Mouse (Mus musculus) intestine, postnatal 0 days (tissue): ENCODE data around the gene Arhgap45. TPM values are rescaled to one million over a fixed set of nuclear protein-coding genes. Genes with fewer than 3 reads are reported as not detected.
A peak's percentile ranks its signal among the peaks of the same experiment; 100 is the strongest.

ENCODE experiments used
- ATAC-seq: fragments of 200-750 bp; cut with Nextera tagmentation; 2 replicates; pipeline ENCODE4 v1.8.0; 2017; ENCODE audit warnings: mild to moderate bottlenecking, moderate TSS enrichment, moderate library complexity
- H3K27ac ChIP-seq: fragments of 300-500 bp; sonication (generic); 2 replicates; pipeline ENCODE4 v1.5.1; 2014; ENCODE audit warnings: mild to moderate bottlenecking, low read depth, low read length, moderate library complexity
- H3K27me3 ChIP-seq: fragments of 300-500 bp; sonication (generic); replicated peaks from 2 replicates; pipeline ENCODE4 v1.6.1; 2014; ENCODE audit warnings: low read length, mixed read lengths; ENCODE audit not compliant: control insufficient read depth, insufficient read depth
- H3K36me3 ChIP-seq: fragments of 300-500 bp; sonication (generic); 2 replicates; pipeline ENCODE4 v1.6.1; 2014; ENCODE audit warnings: mild to moderate bottlenecking, moderate library complexity; ENCODE audit not compliant: control insufficient read depth, insufficient read depth
- H3K4me1 ChIP-seq: fragments of 300-500 bp; sonication (generic); replicated peaks from 2 replicates; pipeline ENCODE4 v1.6.1; 2014; ENCODE audit warnings: antibody characterized with exemption, low read length, mixed read lengths; ENCODE audit not compliant: control insufficient read depth, insufficient read depth
- H3K4me2 ChIP-seq: fragments of 300-500 bp; sonication (generic); replicated peaks from 2 replicates; pipeline ENCODE4 v1.6.1; 2014; ENCODE audit warnings: low read depth, mild to moderate bottlenecking, moderate library complexity
- H3K4me3 ChIP-seq: fragments of 300-500 bp; sonication (generic); 2 replicates; pipeline ENCODE4 v1.5.1; 2014; ENCODE audit warnings: low read depth, low read length
- H3K9ac ChIP-seq: fragments of 300-500 bp; sonication (generic); 2 replicates; pipeline ENCODE4 v1.6.1; 2014; ENCODE audit warnings: mild to moderate bottlenecking, low read depth, low read length
- H3K9me3 ChIP-seq: fragments of 300-500 bp; sonication (generic); 2 replicates; pipeline ENCODE4 v1.6.1; 2016; ENCODE audit warnings: mixed run types; ENCODE audit not compliant: control insufficient read depth
- CTCF ChIP-seq: sonication (generic); IDR thresholded peaks from 2 replicates; pipeline ENCODE4 v1.5.1; 2016; ENCODE audit warnings: low read depth, mild to moderate bottlenecking, control low read depth, antibody characterized with exemption, moderate library complexity
- WGBS: fragments of 180-500 bp; shearing (Covaris S2); extraction: QIAGEN DNeasy Blood & Tissue Kit; methylation state at CpG from one replicate; pipeline ENCODE4 v1.1.7; 2014; 5-methylcytosine and 5-hydroxymethylcytosine counted together
- polyA plus RNA-seq: library from polyadenylated mRNA; unstranded; fragments of >200 nt; fragmentation: Nextera tagmentation; extraction: Ambion mirVana; gene quantifications from 2 replicates; pipeline ENCODE4 v1.2.1, GENCODE M21; 2015

The Arhgap45 gene
- 1.2 and 1.3 TPM in 2 replicates for polyA plus RNA-seq

GRCm38 (mm10) chr10:80016511-80016910 lies at the start of gene Arhgap45:
Gene Arhgap45 (plus strand): TSS chr10:80016653.
- WGBS: 76% methylated on average over 11 of the region's 11 CpGs
- peaks cover 13% of the 10 kb centered on the region; the same call in 1 of the 2 replicates for H3K27me3 ChIP-seq

GRCm38 (mm10) chr10:79966886-79967400 lies 49.5 kb upstream of the Arhgap45 start:
- H3K9ac ChIP-seq: no peak overlapping the region
- H3K4me2 ChIP-seq: no peak overlapping the region
- peaks cover 45% of the 10 kb centered on the region for H3K36me3 ChIP-seq
- H3K27ac ChIP-seq: no peak overlapping the region
- no peak for TF ChIP-seq CTCF
- no peaks in the 10 kb centered on the region for H3K4me1 ChIP-seq
- no peak overlapping the region for H3K4me3 ChIP-seq
- WGBS: 89% methylated on average over 5 of the region's 5 CpGs
- peaks cover 18% of the 10 kb centered on the region for H3K27me3 ChIP-seq
- H3K9me3 ChIP-seq: no peaks in the 10 kb centered on the region
- peak; percentile 14; the same call in 1 of the 2 replicates for ATAC-seq

More at GRCm38 (mm10) chr10:80016511-80016910, at the start of gene Arhgap45:
- Histone ChIP-seq H3K9me3 (no peaks in the 10 kb centered on the region), H3K27ac (no peak within 1 kb of the TSS), H3K4me3 (peak within 1 kb of the TSS; percentile 12; the same call in 1 of the 2 replicates), H3K4me2 (no peak within 1 kb of the TSS), H3K36me3 (peaks cover 13% of the 10 kb centered on the region; the same call in 1 of the 2 replicates), H3K9ac (no peak within 1 kb of the TSS), H3K4me1 (no peaks in the 10 kb centered on the region)
- no peak for ATAC-seq
- no peak for TF ChIP-seq CTCF

- Histone ChIP-seq H3K36me3 (peaks cover 35% of the 10 kb centered on the region), H3K9ac (no peak overlapping the region), H3K4me3 (no peak overlapping the region), H3K27ac (no peak overlapping the region), H3K4me1 (no peaks in the 10 kb centered on the region), H3K4me2 (no peak overlapping the region), H3K27me3 (peaks cover 23% of the 10 kb centered on the region), H3K9me3 (no peaks in the 10 kb centered on the region)
- TF ChIP-seq CTCF: no peak
- WGBS: 61% methylated on average over 1 of the region's 1 CpGs
- ATAC-seq: no peak
These were observed 48.3 kb upstream of the Arhgap45 start for GRCm38 (mm10) chr10:79968181-79968580.

- H3K9ac ChIP-seq: no peak overlapping the region
- H3K27ac ChIP-seq: no peak overlapping the region
- H3K27me3 ChIP-seq: peaks cover 23% of the 10 kb centered on the region
- no peak overlapping the region for H3K4me2 ChIP-seq
- peak; percentile 21; the same call in 1 of the 2 replicates for TF ChIP-seq CTCF
- peaks cover 35% of the 10 kb centered on the region for H3K36me3 ChIP-seq
- H3K4me1 ChIP-seq: no peaks in the 10 kb centered on the region
- H3K9me3 ChIP-seq: no peaks in the 10 kb centered on the region
- H3K4me3 ChIP-seq: no peak overlapping the region
- 19% methylated on average over 3 of the region's 3 CpGs for WGBS
- ATAC-seq: no peak
These were observed 47.3 kb upstream of the Arhgap45 start for GRCm38 (mm10) chr10:79969124-79969568.

- Histone ChIP-seq H3K27me3 (peaks cover 23% of the 10 kb centered on the region), H3K9ac (0 out of 2 replicates have a peak within 1 kb of the TSS, but pooled peaks have one; percentile 17), H3K4me1 (no peaks in the 10 kb centered on the region), H3K27ac (no peak within 1 kb of the TSS), H3K4me3 (peak within 1 kb of the TSS; percentile 29), H3K36me3 (peaks cover 28% of the 10 kb centered on the region), H3K9me3 (no peaks in the 10 kb centered on the region), H3K4me2 (peak within 1 kb of the TSS; percentile 58)
- no peak for ATAC-seq
- TF ChIP-seq CTCF: no peak
- 6% methylated on average over 47 of the region's 47 CpGs for WGBS
These were observed 45.9 kb upstream of the Arhgap45 start, which contains the start of gene Grin3b for GRCm38 (mm10) chr10:79970415-79971182. Gene Grin3b (plus strand): TSS chr10:79970715.

- WGBS: 5% methylated on average over 21 of the region's 21 CpGs
- peak overlapping the region; percentile 29 for H3K4me3 ChIP-seq
- no peak for ATAC-seq
These were observed 45.3 kb upstream of the Arhgap45 start for GRCm38 (mm10) chr10:79971183-79971497.

More at GRCm38 (mm10) chr10:79971183-79971497, 45.3 kb upstream of the Arhgap45 start:
- TF ChIP-seq CTCF: no peak
- Histone ChIP-seq H3K9ac (0 out of 2 replicates have a peak overlapping the region, but pooled peaks have one; percentile 17), H3K4me1 (no peaks in the 10 kb centered on the region), H3K27ac (no peak overlapping the region), H3K4me2 (peak overlapping the region; percentile 58), H3K27me3 (peaks cover 23% of the 10 kb centered on the region), H3K36me3 (peaks cover 28% of the 10 kb centered on the region), H3K9me3 (no peaks in the 10 kb centered on the region)
